Mouse (Mus musculus) erythroblast, adult 5-6 weeks (primary cell): ENCODE data around the gene Akap13. TPM values are rescaled to one million over a fixed set of nuclear protein-coding genes. Genes with fewer than 3 reads are reported as not detected.

Experiments used
- ATAC-seq: replicated peaks from 2 replicates; pipeline ENCODE4 v1.8.0; 2016; ENCODE audit warnings: moderate number of reproducible peaks, mild to moderate bottlenecking, moderate TSS enrichment, inconsistent platforms; ENCODE audit not compliant: poor library complexity, low FRiP score, severe bottlenecking
- total RNA-seq, 2 experiments: library from RNA; stranded (forward) in 1 of 2; stranded (reverse) in 1 of 2; fragments of 150-400 nt in 1 of 2; fragments of 200-764, 138-1000 nt in 1 of 2; gene quantifications; 2 replicates each; pipeline versions ENCODE4 v1.2.3 to v1.2.4; 2015 to 2017; ENCODE audit warnings: low replicate concordance in 2 of 2

Akap13 gene
- total RNA-seq, 2 experiments from 2014 or later = 608 to 2,715 TPM

- no peak for ATAC-seq
Measured at GRCm38 (mm10) chr7:75688144-75688543, 232.8 kb downstream of the Akap13 start.

- ATAC-seq = no peak
Measured at GRCm38 (mm10) chr7:75694777-75695176, 239.4 kb downstream of the Akap13 start.

- no peak for ATAC-seq
Measured at GRCm38 (mm10) chr7:75699836-75700235, 244.5 kb downstream of the Akap13 start.

- no peak for ATAC-seq
Measured at GRCm38 (mm10) chr7:75700771-75701345, 245.5 kb downstream of the Akap13 start.

- ATAC-seq = no peak
Measured at GRCm38 (mm10) chr7:75701761-75702160, 246.4 kb downstream of the Akap13 start.

GRCm38 (mm10) chr7:75702368-75702767 lies 247.0 kb downstream of the Akap13 start:
- ATAC-seq = no peak

GRCm38 (mm10) chr7:75702966-75703645 lies 247.8 kb downstream of the Akap13 start:
- no peak for ATAC-seq

GRCm38 (mm10) chr7:75704862-75705261 lies 249.5 kb downstream of the Akap13 start:
- no peak for ATAC-seq

- no peak for ATAC-seq
Measured at GRCm38 (mm10) chr7:75709936-75710335, 254.6 kb downstream of the Akap13 start.

- no peak for ATAC-seq
Measured at GRCm38 (mm10) chr7:75710920-75711319, 255.6 kb downstream of the Akap13 start.

- no peak for ATAC-seq
Measured at GRCm38 (mm10) chr7:75711436-75711835, 256.1 kb downstream of the Akap13 start.

GRCm38 (mm10) chr7:75712808-75713207 lies 257.5 kb downstream of the Akap13 start:
- ATAC-seq = no peak

- no peak for ATAC-seq
Measured at GRCm38 (mm10) chr7:75713959-75714358, 258.6 kb downstream of the Akap13 start.

- ATAC-seq = no peak
Measured at GRCm38 (mm10) chr7:75715026-75715425, 259.7 kb downstream of the Akap13 start.

GRCm38 (mm10) chr7:75715939-75716338 lies 260.6 kb downstream of the Akap13 start:
- no peak for ATAC-seq

GRCm38 (mm10) chr7:75717349-75717748 lies 262.0 kb downstream of the Akap13 start:
- no peak for ATAC-seq

- no peak for ATAC-seq
Measured at GRCm38 (mm10) chr7:75721302-75721701, 266.0 kb downstream of the Akap13 start.

GRCm38 (mm10) chr7:75724012-75724411 lies 268.7 kb downstream of the Akap13 start:
- ATAC-seq = no peak

- ATAC-seq = no peak
Measured at GRCm38 (mm10) chr7:75725899-75726298, 270.6 kb downstream of the Akap13 start.

- ATAC-seq = no peak
Measured at GRCm38 (mm10) chr7:75726867-75727266, 271.5 kb downstream of the Akap13 start.

- ATAC-seq = no peak
Measured at GRCm38 (mm10) chr7:75729652-75730051, 274.3 kb downstream of the Akap13 start.

GRCm38 (mm10) chr7:75730216-75730615 lies 274.9 kb downstream of the Akap13 start:
- ATAC-seq = no peak
